Mouse (Mus musculus) lung, postnatal 0 days (tissue): ENCODE results near the gene Dgcr2.

ENCODE experiments used
- CTCF ChIP-seq: IDR thresholded peaks from 2 replicates; pipeline ENCODE4 v1.5.1; 2016; ENCODE audit warnings: antibody characterized with exemption, mild to moderate bottlenecking
- EP300 ChIP-seq: IDR thresholded peaks from 2 replicates; pipeline ENCODE4 v1.6.1; 2016; ENCODE audit warnings: antibody characterized with exemption, mild to moderate bottlenecking, control low read depth

DNA sequence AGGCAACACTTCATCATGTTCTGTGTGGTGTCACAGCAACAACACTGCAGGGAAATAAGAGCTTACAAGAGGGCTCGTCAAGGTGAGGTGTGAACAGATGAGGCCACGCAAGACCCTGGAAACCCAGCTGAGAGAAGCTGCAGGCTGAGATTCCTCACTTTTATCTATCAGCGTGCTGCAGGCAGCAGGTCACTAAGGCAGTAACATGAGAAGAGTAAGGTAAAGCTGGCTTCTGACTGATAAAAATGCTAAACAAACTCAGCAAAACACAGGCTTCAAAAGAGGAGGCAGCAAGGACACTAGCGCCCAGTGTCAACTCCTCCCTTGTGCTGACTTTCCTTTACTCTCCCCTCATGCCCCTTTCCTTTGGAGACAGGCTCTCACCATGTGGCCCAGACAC lies 25.4 kb downstream of the Dgcr2 start:
- TF ChIP-seq CTCF (no peak), EP300 (no peak)
